Mouse (Mus musculus) kidney, postnatal 14 days (tissue): ENCODE data around the gene Ankrd11.
A peak's percentile ranks its signal among the peaks of the same experiment; 100 is the strongest.

ENCODE experiments used
- DNase-seq: peaks from one replicate; pipeline ENCODE4 v3.0.0; 2022; ENCODE audit warnings: mixed read lengths

Gene Ankrd11

DNA sequence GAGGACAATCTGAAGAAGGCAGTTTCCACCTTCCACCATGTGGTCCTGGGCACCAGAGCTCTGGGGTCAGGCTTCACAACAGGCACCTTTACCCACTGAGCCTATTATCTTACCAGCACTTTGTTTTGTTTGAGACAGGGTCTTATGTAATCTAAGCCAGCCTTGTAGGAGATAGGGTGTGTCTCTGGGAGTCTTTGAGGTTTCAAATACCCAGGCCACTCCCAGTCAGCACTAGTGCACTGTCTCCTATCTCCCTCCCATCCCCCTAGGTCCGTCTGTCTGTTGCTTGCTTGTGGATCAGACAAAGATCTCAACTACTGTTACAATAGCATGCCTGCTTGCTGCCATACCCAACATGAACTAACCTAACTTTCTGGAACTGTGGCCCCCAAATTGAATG, 81.1 kb downstream of the Ankrd11 start:
- DNase-seq: no peak

GRCm38 (mm10) chr8:122960323-122960722, 81.8 kb downstream of the Ankrd11 start:
- no peak for DNase-seq

- DNase-seq: no peak
These were observed 86.1 kb downstream of the Ankrd11 start for GRCm38 (mm10) chr8:122955997-122956396.

DNA sequence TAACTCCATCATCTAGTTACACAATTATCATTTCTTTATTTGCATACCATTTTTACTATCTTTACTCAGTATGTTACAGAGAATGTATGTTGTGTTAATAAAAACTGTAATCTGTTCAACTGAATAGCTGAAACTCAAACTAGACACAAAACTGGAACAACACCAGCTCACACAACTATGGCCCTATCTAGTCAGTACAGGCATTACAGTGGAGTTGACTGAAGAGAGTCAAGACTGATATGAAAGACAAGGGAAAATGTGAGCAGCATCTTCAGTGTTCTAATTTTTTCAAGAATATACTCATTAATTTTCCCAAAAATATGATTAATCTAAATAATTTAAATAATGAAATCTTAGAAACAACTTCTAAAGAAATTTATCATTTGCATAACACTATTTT, 86.9 kb downstream of the Ankrd11 start:
- DNase-seq: no peak

DNA sequence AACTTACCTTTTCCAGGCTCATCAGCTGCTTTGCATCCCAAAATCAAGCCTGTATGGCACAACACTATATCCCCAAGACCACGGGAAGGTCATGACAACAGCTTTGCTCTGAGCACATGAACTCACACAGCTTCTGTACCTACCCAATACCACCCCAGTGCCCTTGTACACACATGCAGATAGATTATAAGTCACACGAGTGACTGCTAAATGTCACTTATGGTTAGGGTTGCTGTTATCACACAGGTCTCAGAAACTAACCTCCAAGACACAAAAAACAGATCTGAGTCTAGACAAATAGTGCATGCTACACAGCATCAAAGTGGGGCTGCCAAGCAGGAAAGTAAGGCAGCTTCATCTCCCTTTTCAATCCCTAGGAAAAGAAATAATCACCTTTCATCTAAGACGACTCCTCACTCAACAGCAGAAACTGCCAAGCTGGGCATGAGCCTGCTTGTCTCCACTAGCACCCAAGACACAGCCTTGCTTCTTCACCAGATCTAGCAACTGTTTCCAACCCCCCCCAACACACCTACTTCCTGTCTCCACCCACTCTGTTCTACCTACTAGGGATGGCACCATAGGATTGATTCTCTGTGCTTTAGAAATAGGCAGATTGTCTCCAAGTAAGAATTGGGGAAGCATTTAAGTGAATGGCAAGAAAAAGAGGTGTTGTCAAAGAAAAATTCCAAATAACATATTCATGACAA, 87.8 kb downstream of the Ankrd11 start:
- no peak for DNase-seq

GRCm38 (mm10) chr8:122953028-122953427, 89.0 kb downstream of the Ankrd11 start:
- no peak for DNase-seq

DNA sequence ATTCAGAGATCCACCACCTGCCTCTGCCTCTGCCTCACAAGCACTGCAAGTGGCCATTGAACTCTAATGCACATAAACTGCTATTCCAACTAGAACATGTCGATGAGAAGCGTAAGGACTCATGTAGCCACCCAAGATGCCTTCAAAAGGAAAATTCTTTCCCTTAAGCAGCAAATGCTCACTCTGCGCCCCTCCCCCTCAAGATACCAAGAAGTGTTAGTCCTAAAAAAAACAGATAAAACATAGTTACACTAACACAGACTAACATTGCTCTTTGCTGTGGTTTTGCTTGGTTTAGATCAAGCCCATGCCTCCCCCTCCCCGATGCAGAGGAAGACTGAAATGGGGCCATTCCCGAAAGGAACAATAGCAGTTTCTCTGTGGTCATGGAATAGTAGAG, 90.6 kb downstream of the Ankrd11 start:
- no peak for DNase-seq

GRCm38 (mm10) chr8:122949701-122950100, 92.4 kb downstream of the Ankrd11 start:
- DNase-seq: no peak

DNA sequence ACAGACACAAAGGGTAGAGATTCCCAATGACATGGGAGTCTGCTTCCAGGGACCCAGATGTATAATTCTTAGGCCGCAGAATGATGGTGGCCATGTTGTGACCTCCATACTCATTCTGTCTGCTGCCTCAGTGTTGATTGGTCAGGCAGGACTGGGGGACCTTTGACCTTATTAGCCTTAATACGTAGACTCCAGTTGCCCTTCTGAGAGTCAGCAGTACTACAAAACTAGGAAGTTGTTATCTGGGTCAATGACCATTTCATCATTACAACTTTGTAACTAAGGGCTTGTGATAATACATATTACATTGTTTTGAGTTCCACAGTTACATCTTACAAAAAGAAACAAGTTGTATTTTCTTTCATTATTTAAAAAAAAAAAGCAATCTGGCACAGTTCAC, 96.3 kb downstream of the Ankrd11 start:
- DNase-seq: no peak

- DNase-seq: no peak
These were observed 99.0 kb downstream of the Ankrd11 start for GRCm38 (mm10) chr8:122942803-122943713.

DNA sequence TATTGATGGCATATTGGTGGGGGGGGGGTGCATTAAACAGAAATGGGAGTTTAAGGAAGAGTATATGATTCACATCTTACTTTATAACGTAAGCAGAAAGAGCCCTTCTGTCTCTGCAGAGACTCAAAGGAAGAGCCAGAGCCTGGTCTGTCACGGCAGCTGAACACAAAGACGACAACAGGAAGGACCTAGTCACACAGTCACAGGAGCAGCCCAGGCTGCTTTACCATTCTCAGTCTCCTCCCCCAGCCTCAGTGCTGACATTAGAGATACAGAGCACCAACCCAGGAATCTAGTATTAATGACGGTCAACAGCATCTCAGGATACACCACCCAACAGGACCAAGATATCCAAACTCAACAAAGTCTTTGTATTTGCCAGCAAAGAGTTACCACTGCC, 103.5 kb downstream of the Ankrd11 start:
- DNase-seq: peak; percentile 36

GRCm38 (mm10) chr8:122938170-122938569, 103.9 kb downstream of the Ankrd11 start:
- DNase-seq: no peak

DNA sequence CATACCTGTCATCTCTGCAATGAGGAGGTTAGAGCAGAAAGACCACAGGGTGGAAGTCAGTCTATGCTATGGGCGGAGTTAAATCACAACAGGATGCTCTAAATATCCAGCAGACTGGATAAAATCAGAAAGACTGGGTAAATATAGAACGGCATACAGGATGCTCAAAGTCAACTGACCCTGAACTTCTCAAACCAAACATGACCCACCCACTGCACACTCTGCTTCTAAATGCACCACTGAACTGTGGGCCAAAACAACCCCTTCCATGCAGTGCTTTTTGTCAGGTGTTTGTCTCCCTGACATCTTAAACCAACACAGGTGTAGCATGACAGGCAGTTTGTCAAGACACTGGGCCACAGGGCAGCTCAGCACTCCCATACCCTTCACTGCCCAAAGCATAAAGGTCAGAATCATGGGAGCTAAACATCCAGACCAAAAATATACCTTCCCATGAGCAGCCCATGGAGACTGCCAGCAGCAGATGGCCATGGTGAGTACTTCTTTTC, 104.5 kb downstream of the Ankrd11 start:
- DNase-seq: no peak

DNA sequence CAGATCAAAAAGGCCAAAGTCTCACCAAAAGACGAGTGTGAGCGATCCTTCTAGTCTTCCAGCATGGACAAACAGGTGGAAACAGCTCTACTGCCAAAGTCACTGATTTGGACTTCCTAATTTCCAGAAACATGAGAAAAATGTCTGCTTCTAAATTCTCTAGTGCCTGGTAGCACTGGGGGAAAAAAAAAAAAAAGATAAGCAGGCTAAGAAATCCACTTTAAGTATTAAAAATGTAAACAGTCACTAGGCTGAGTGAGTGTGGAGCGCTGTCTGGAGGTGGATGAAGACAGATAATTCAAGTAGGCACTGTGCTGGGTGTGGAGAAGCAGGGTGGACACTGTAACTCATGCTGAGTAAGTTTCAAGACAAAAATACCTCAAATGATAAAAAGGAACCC, 106.2 kb downstream of the Ankrd11 start:
- DNase-seq: no peak

GRCm38 (mm10) chr8:122935118-122935517, 107.0 kb downstream of the Ankrd11 start:
- no peak for DNase-seq

- no peak for DNase-seq
These were observed 108.1 kb downstream of the Ankrd11 start for GRCm38 (mm10) chr8:122933973-122934372.

DNA sequence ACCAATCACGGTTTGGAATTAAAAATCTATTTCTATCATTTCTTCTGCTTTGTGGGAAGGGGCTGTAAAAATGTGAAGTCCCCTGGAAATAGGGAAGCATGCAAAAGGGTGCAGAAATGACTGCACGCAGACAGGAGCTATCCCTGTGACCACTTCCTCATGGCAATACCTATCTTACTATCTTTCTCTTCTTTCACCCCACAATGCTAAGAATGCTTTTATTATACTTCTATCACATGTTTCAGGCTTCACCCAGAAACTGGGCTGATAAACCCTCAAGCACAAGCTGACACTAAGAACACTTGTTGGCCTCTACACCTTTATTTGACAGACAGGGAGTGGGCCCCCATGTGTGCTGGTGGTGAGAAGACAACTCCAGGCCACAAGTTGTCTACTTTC, 109.5 kb downstream of the Ankrd11 start:
- DNase-seq: no peak

DNA sequence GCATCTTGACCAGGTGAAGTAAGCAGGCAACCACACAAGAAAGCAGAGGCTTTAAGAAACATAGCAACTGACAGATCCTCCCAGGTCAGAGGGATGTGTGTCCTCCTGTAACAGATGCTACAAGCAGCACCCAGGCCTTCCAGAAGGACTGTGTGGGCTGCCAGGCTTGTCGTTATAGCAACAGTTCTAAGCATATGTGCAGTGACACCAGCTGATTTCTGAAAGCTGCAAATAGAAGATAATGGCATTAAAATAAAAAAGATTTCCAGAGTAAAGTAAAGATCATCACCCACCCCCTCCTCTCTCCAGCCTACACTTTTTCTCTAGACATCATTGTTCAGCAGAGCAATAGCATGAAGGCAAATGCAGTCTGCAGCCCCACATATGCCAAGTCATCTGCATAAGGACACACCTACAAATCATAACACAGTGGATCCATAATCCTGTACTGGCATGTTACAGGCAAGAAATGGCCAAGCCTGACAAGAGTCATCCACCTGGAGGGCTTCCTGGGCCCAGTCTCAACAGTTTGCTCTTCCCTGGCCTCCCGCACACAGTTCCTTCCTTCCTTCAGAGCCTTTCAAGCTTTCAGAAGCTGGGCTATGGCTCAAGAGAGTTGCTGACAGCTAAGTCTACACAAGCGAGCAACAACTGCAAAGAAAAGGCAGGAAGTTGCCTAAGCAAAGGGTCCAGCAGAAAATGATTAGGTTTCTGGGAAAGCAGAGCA, 110.1 kb downstream of the Ankrd11 start:
- no peak for DNase-seq

GRCm38 (mm10) chr8:122928631-122929224, 113.3 kb downstream of the Ankrd11 start:
- DNase-seq: no peak

DNA sequence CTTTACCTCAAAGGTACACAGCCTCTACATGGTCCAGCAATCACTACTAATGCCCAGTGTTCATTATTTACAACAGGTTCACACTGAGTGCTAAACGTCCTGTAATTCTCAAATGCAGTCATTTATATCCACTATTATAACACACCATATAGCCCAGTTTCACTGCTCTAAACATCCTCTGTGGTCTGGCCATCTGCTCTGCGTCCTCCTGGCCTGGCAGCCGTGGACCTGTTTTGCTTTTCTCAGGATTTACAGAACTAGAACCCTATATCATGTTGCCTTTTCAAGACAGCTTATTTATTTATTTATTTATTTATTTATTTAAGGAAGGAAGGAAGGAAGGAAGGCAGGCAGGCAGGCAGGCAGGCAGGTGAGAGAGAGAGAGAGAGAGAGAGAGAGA, 114.2 kb downstream of the Ankrd11 start:
- no peak for DNase-seq

GRCm38 (mm10) chr8:122926782-122927181, 115.3 kb downstream of the Ankrd11 start:
- no peak for DNase-seq

DNA sequence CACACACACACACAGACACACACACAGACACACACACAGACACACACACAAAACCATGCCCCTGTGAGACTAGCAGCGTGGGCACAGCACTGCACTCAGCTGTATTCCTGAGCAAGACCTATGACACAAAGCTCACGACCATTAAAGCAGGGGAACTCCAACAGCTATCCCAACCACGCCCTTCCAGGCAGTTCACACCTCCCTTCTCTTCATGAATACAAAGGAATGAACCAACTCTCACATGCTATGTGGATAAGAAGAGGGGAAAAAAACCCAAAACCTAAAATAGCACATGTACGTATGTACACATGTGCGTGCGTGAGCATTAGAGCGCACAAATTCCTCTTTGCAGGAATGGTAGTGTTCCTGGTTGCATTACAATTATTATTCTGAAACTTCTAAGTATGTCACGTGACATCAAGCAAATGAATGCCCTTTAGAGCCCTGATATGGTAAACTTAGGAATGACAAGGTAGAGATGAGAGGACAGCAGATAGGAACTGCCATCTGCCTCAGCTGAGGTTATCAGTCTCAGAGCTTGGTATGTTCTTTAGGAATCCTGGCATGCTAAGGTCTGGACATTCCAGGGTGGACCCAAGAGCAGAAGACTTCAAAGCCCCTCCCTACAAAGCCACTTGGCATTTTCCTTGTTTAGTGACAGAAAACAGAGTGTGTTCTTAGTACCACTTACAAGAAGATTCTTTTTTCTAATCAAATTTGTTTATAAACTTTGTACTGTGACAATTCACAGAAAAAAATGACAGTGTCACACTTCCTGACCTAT, 115.9 kb downstream of the Ankrd11 start:
- no peak for DNase-seq
